Mouse (Mus musculus): ENCODE results near the gene Olfr1270. TPM values are rescaled to one million over a fixed set of nuclear protein-coding genes. Genes with fewer than 3 reads are reported as not detected.
"Not testable (repeated sequence)": the region's sequence is repeated elsewhere in the genome, so short reads cannot be mapped to it uniquely, and the experiment has no call there.

Olfr1270 gene
- not detected in 2 replicates for polyA plus RNA-seq (2016; fragmentation: Nextera tagmentation; extraction: Ambion mirVana)

DNA sequence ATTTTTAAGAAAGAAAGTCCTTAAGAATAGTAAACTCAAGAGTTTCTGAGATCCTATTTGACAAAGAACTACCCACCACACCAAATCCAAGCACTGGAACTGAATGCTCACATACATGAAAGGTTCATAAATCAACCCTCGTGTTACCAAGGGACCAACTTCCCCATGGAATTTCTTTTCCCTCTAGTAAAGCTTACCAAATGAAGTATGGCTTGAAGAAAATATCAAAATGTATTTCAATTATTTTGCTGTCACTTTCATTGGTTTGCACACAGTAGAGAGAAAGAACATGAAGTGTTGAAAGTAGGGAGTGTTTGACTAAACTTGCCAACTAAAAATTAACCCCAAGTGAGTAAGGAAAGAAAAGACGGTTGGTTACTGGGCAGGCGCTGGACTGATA, at the start of gene Olfr1270:
Gene Olfr1270 (minus strand): TSS at position 101 of the 400 bp plus-strand sequence.
- WGBS = 89% methylated on average over 3 of the region's 3 CpGs
- H3K27ac ChIP-seq = no peak within 1 kb of the TSS
- DNase-seq (ENCODE audit: low spot score) = no peak

DNA sequence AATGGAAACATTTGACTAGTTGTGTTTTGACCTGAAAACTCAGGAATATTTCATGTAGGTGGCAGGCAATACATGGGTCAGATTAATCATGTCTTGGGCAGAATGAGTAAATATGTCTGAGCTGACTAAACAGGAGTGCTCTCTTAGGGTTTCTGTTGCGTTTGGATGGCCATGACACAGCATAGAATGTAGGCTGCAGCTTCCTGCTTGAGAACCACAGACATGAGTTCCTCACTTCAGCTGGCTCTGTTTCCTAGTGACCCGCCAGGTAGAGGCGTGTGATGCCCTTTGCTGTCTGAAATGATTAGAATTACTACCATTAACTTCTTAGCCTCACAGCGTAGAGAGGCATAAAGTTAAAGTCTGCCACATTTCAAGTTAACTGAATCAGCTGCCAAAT, 46.7 kb upstream of the Olfr1270 start:
- H3K27me3 ChIP-seq (ENCODE audit: low read depth, poor library complexity, severe bottlenecking); H3K27ac ChIP-seq; H3K36me3 ChIP-seq; DNase-seq (ENCODE audit: low spot score); H3K9me3 ChIP-seq (replicated peaks); H3K4me3 ChIP-seq; H3K4me1 ChIP-seq: not testable (repeated sequence)
- no CpG with 5 or more reads among the region's 4 CpGs for WGBS

More for the DNA sequence above, at the start of gene Olfr1270:
- no peaks in the 10 kb centered on the region for H3K9me3 ChIP-seq (replicated peaks)
- no peaks in the 10 kb centered on the region for H3K36me3 ChIP-seq
- H3K27me3 ChIP-seq (ENCODE audit: low read depth, poor library complexity, severe bottlenecking) = no peaks in the 10 kb centered on the region
- H3K4me1 ChIP-seq = no peaks in the 10 kb centered on the region
- no peak within 1 kb of the TSS for H3K4me3 ChIP-seq

DNA sequence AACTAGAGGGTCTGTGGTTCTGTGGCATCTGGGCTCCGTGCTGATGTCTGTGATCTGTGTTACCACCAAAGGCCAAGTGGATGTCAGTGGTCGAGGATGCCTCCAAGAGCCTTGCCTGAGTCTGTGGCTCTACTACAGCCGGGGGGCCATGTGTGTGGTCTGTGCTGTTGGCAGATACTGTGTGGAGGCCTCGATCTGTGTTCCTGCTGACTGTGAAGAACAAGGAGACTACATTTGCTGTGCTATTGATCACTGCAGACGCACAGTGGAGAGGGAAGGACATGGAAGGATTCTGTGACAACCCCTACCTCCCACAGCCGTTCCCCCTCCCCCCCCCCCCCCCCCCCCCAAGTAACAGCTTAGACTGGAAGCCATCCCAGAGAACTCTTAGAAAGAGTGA, 42.4 kb upstream of the Olfr1270 start:
- H3K36me3 ChIP-seq; H3K27me3 ChIP-seq (ENCODE audit: low read depth, poor library complexity, severe bottlenecking); H3K4me3 ChIP-seq; H3K27ac ChIP-seq; H3K9me3 ChIP-seq (replicated peaks); H3K4me1 ChIP-seq; DNase-seq (ENCODE audit: low spot score): not testable (repeated sequence)
- no CpG with 5 or more reads among the region's 6 CpGs for WGBS

DNA sequence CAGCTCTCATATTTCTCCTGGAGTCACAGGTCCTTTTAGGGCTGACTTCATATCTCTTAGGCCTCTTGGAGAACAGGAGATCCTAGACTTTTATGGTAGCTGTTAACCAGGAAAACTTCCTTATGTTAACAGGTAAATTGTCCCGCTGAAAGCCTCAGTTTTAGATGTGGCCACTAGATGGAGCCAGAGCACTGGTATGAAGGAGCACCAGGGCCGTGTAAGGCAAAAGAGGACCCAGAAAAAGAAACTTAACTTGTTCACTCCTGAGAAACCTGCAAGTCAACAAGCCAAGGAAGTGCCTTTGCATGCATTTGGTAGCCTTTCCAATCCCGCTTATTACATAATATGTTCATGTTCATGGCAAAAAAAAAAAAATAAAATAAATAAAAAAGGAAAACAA, 41.9 kb upstream of the Olfr1270 start:
- WGBS = no CpG with 5 or more reads among the region's 3 CpGs
- not testable (repeated sequence) for H3K27ac ChIP-seq; H3K4me1 ChIP-seq; DNase-seq (ENCODE audit: low spot score); H3K4me3 ChIP-seq; H3K27me3 ChIP-seq (ENCODE audit: low read depth, poor library complexity, severe bottlenecking); H3K36me3 ChIP-seq; H3K9me3 ChIP-seq (replicated peaks)

DNA sequence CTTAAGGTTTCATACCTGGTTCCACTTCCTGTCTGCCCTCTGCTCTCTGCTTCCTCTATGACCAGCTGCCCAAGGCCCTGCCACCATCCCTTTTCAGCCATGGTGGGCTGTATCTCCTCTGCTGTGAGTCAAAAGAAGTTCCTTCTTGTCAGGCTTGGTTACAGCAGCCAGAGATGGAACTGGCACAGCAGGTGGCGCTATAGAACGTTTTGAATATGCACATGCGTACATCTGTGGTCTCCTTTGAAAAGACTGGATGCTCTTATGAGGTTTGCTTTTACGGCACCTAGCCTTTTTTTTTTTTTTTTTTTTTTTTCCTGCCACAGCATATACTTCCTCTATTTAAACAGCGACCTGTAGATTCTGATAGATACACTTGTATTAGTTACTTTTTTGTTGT, 34.2 kb upstream of the Olfr1270 start:
- no CpG with 5 or more reads among the region's 5 CpGs for WGBS
- not testable (repeated sequence) for H3K4me1 ChIP-seq; H3K27me3 ChIP-seq (ENCODE audit: low read depth, poor library complexity, severe bottlenecking); H3K9me3 ChIP-seq (replicated peaks); H3K27ac ChIP-seq; H3K36me3 ChIP-seq; DNase-seq (ENCODE audit: low spot score); H3K4me3 ChIP-seq

DNA sequence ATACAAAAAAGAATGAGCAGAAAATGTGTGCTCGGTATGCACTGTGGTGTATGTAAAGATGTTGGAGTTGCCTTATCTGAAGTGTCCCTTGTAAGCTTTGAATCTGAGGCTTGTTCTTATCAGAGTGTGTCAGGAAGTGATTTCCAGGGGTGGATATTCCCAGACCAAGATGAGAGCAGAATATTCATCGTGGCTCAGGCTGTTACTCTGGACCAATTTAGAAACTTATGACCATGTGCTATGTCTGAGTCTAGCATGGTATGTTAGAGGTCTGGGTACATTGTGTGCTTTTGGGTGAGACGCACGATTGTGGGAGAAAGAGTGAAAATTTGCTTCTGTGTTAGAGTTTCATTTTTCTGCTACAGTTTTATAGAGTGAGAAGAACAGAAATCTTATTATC, 33.2 kb upstream of the Olfr1270 start:
- not testable (repeated sequence) for DNase-seq (ENCODE audit: low spot score); H3K27me3 ChIP-seq (ENCODE audit: low read depth, poor library complexity, severe bottlenecking); H3K4me3 ChIP-seq; H3K4me1 ChIP-seq; H3K9me3 ChIP-seq (replicated peaks); H3K36me3 ChIP-seq; H3K27ac ChIP-seq
- no CpG with 5 or more reads among the region's 4 CpGs for WGBS

DNA sequence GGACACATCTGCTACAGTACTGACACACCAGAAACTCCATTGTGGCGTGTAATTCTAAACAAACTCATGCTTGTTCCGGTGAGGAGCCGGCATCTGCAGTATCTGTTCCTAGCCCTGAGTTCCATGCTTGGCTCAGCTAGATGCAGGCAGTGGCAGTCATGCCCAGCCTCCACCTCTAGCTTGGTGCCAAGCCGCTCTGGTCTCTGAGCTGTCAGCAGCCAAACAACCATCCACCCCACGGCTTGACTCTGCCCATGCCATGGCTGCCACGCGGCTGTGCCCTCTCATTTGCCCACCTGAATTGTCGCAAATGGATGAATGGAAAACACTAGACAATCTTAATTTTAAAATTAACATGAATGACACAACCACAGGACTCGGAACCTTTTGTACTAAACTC, 1.0 kb upstream of the Olfr1270 start:
- WGBS = 91% methylated on average over 9 of the region's 9 CpGs
- no peaks in the 10 kb centered on the region for H3K36me3 ChIP-seq

DNA sequence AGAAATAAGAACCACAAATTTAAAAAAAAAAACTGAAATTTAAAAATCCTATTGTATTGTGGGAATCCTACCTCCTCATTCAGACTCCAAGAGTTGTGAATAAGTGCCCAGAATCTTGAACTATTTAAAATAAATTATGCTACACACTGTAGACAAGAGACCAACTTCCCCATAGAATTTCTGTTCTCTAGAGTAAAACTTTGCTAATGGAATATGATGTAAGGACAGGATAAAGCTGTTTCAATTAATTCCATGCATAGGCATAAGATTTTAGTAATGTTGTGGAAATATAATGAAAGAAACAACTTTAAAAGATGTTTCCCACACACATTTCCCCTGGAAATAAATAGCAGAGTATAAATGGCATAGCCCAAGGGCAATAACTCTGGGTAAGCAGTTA, 10.7 kb downstream of the Olfr1270 start, which contains the start of gene Olfr32:
Gene Olfr32 (minus strand): TSS at position 101 of the 400 bp plus-strand sequence.
- DNase-seq (ENCODE audit: low spot score) = no peak
- no peak within 1 kb of the TSS for H3K27ac ChIP-seq
- no peaks in the 10 kb centered on the region for H3K4me1 ChIP-seq
- no peaks in the 10 kb centered on the region for H3K36me3 ChIP-seq
- no peak within 1 kb of the TSS for H3K4me3 ChIP-seq
- H3K27me3 ChIP-seq (ENCODE audit: low read depth, poor library complexity, severe bottlenecking) = no peaks in the 10 kb centered on the region
- no peaks in the 10 kb centered on the region for H3K9me3 ChIP-seq (replicated peaks)

More for the DNA sequence above, 1.0 kb upstream of the Olfr1270 start:
- DNase-seq (ENCODE audit: low spot score) = no peak
- Histone ChIP-seq H3K4me1 (no peaks in the 10 kb centered on the region), H3K9me3 (replicated peaks) (no peaks in the 10 kb centered on the region), H3K4me3 (no peak overlapping the region), H3K27ac (no peak overlapping the region), H3K27me3 (ENCODE audit: low read depth, poor library complexity, severe bottlenecking) (no peaks in the 10 kb centered on the region)

DNA sequence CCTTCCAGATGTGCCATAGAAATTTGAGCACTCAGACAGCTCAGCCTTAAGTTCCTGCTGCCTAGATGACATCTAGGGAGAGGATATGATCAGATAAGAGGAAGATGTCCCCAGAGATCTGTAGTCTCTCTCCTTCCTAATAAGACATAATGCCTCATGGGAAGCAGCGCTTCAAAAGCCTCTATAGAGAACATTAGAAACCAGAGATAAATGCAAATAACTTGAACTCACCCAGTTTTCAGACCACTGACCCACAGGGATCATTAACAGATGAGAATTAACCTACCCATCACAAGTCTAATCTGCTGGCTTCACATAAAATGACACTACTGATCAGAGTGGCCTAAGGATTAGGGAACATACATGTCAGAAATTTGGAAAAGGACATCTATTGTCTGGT, 31.6 kb downstream of the Olfr1270 start, which contains the start of gene Olfr1269:
Gene Olfr1269 (minus strand): TSS at position 101 of the 400 bp plus-strand sequence.
- WGBS = 97% methylated on average over 1 of the region's 1 CpGs
- no peak within 1 kb of the TSS for H3K27ac ChIP-seq
- H3K4me1 ChIP-seq = no peaks in the 10 kb centered on the region
- no peak for DNase-seq (ENCODE audit: low spot score)
- H3K4me3 ChIP-seq = no peak within 1 kb of the TSS
- no peaks in the 10 kb centered on the region for H3K27me3 ChIP-seq (ENCODE audit: low read depth, poor library complexity, severe bottlenecking)
- H3K36me3 ChIP-seq = no peaks in the 10 kb centered on the region
- no peaks in the 10 kb centered on the region for H3K9me3 ChIP-seq (replicated peaks)

Other genes starting within 250 kb of the Olfr1270 start
- not detected in 2 replicates for gene Olfr1258, start 225.8 kb downstream of the Olfr1270 start, polyA plus RNA-seq (2016; fragmentation: Nextera tagmentation; extraction: Ambion mirVana)
- not detected in 2 replicates for gene Olfr1259, start 204.4 kb downstream of the Olfr1270 start, polyA plus RNA-seq (2016; fragmentation: Nextera tagmentation; extraction: Ambion mirVana)
- gene Olfr1260, start 178.8 kb downstream of the Olfr1270 start, polyA plus RNA-seq (2016; fragmentation: Nextera tagmentation; extraction: Ambion mirVana) = not detected in 2 replicates
- not detected in 2 replicates for gene Olfr1261, start 161.9 kb downstream of the Olfr1270 start, polyA plus RNA-seq (2016; fragmentation: Nextera tagmentation; extraction: Ambion mirVana)
- gene Olfr1262, start 152.9 kb downstream of the Olfr1270 start, polyA plus RNA-seq (2016; fragmentation: Nextera tagmentation; extraction: Ambion mirVana) = not detected in 2 replicates
- gene Olfr1263, start 141.0 kb downstream of the Olfr1270 start, polyA plus RNA-seq (2016; fragmentation: Nextera tagmentation; extraction: Ambion mirVana) = not detected in 2 replicates
- not detected in 2 replicates for gene Olfr1264, start 127.5 kb downstream of the Olfr1270 start, polyA plus RNA-seq (2016; fragmentation: Nextera tagmentation; extraction: Ambion mirVana)
- gene Olfr1265, start 117.8 kb downstream of the Olfr1270 start, polyA plus RNA-seq (2016; fragmentation: Nextera tagmentation; extraction: Ambion mirVana) = not detected in 2 replicates
- gene Olfr140, start 89.5 kb downstream of the Olfr1270 start, polyA plus RNA-seq (2016; fragmentation: Nextera tagmentation; extraction: Ambion mirVana) = not detected in 2 replicates
- not detected in 2 replicates for gene Olfr1269, start 31.7 kb downstream of the Olfr1270 start, polyA plus RNA-seq (2016; fragmentation: Nextera tagmentation; extraction: Ambion mirVana)
- not detected in 2 replicates for gene Olfr32, start 10.8 kb downstream of the Olfr1270 start, polyA plus RNA-seq (2016; fragmentation: Nextera tagmentation; extraction: Ambion mirVana)
- gene Olfr1506, start 71.4 kb upstream of the Olfr1270 start, polyA plus RNA-seq (2016; fragmentation: Nextera tagmentation; extraction: Ambion mirVana) = 0.09 TPM in 1 of 2 replicates, not detected in the other
- not detected in 2 replicates for gene Olfr142, start 104.5 kb upstream of the Olfr1270 start, polyA plus RNA-seq (2016; fragmentation: Nextera tagmentation; extraction: Ambion mirVana)
- not detected in 2 replicates for gene Olfr1271, start 117.9 kb upstream of the Olfr1270 start, polyA plus RNA-seq (2016; fragmentation: Nextera tagmentation; extraction: Ambion mirVana)
- gene Olfr1272, start 139.8 kb upstream of the Olfr1270 start, polyA plus RNA-seq (2016; fragmentation: Nextera tagmentation; extraction: Ambion mirVana) = not detected in 2 replicates
- gene Gm13769, start 169.1 kb upstream of the Olfr1270 start, polyA plus RNA-seq (2016; fragmentation: Nextera tagmentation; extraction: Ambion mirVana) = not detected in 2 replicates
- not detected in 2 replicates for gene Olfr1274-ps, start 245.6 kb upstream of the Olfr1270 start, polyA plus RNA-seq (2016; fragmentation: Nextera tagmentation; extraction: Ambion mirVana)